Mouse (Mus musculus): ENCODE measurements around the gene Arhgap9. TPM values are rescaled to one million over a fixed set of nuclear protein-coding genes. Genes with fewer than 3 reads are reported as not detected.

Gene Arhgap9
- polyA plus RNA-seq, 1 experiment from 2014 or later = 4.4 TPM

DNA sequence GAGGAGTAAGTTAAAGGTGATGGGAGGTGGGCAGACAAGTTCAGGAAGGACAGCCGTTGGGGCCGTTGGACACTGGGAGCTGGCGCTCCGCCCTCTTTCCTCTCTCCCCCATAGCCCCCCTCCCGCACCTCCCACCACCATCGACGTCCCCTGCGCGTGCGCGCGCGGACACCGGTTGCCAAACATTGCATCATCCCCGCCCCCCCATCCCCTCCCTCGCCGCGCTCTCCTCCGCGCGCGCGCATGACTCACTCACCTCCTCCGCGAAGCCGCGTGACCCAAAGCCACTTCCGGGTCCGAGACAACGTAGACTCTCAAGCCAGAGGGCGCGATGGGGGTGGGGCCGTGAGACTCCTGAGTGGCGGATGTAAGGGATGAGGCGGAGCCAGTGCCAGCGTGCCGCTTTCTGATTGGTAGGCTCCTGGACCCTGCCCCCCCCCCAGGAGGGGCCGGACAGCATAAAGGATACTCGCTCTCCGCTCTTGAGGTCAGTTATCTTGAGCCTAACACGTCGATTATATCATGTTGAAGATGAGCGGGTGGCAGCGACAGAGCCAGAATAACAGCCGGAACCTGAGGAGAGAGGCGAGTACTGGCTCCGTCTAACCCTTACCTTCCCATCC is 31.3 kb upstream of the Arhgap9 start:
- ATAC-seq (replicated peaks; ENCODE audit: low FRiP score, low TSS enrichment, low read depth) (peak; percentile 89), DNase-seq (ENCODE audit: low spot score) (peak; percentile 99)
- Histone ChIP-seq H3K9ac (ENCODE audit: low read length) (peak overlapping the region; percentile 79), H3K36me3 (ENCODE audit: control insufficient read depth, insufficient read depth, low read length) (peaks cover 41% of the 10 kb centered on the region), H3K27me3 (replicated peaks; ENCODE audit: control insufficient read depth, insufficient read depth, low read length) (no peaks in the 10 kb centered on the region), H3K4me3 (ENCODE audit: low read depth, low read length) (peak overlapping the region; percentile 78), H3K4me1 (replicated peaks; ENCODE audit: control insufficient read depth, insufficient read depth, low read length) (peaks cover 41% of the 10 kb centered on the region), H3K4me2 (ENCODE audit: low read length) (peak overlapping the region; percentile 91), H3K9me3 (ENCODE audit: control insufficient read depth, low read length) (no peaks in the 10 kb centered on the region), H3K27ac (ENCODE audit: low read depth) (peak overlapping the region; percentile 97)
- WGBS = under 1% methylated on average over 46 of the region's 47 CpGs

DNA sequence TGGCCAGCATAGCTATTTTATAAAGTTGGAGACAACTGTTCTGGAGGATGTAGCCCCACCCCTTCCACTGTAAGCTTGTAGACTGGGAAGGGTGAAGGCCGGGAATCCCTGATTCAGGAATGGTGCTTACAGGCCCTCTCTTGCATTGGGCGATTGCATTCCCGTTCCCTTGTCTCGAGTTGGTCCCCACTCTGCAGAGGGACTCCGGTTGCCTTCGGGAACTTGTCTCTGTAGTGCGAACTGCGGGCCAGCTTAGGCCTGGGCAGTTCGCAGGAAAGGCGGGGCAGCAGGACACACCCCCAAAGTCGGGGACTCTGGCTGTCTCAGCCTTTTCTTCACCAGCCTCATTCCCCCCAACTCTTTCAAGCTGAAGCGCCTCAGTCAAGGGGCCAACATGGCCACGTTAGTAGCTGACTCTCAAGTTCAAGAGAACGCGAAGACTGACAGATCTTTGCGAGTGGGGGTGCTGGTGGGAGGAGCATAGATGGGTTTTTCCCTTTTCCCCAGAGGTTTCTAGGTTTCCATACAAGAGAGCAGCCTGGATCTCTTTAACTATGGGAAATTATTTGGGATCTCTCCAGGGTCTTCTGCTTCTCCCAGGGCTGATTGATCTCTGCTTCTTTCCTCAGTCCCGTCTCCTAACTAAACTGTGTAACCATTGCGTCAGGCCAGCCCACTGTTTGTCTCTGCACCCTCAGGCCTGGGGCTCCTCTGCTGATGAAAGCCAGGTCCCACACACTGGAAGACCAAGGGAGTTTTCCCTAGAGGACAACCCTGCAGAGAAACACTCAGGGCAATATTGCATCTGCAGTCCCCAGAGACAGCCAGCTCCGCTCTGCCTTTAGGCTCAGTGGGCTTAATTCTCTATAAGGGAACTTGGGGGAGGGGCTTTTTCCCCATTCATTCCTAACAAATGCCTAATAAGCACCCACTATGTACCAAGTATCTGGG is 30.6 kb upstream of the Arhgap9 start:
- DNase-seq (ENCODE audit: low spot score) (peak; percentile 89), ATAC-seq (replicated peaks; ENCODE audit: low FRiP score, low TSS enrichment, low read depth) (peak; percentile 50)
- peak overlapping the region; percentile 78 for H3K4me3 ChIP-seq (ENCODE audit: low read depth, low read length)
- H3K36me3 ChIP-seq (ENCODE audit: control insufficient read depth, insufficient read depth, low read length) = peaks cover 41% of the 10 kb centered on the region
- H3K9me3 ChIP-seq (ENCODE audit: control insufficient read depth, low read length) = no peaks in the 10 kb centered on the region
- WGBS = 2% methylated on average over 19 of the region's 19 CpGs
- H3K4me1 ChIP-seq (replicated peaks; ENCODE audit: control insufficient read depth, insufficient read depth, low read length) = peaks cover 38% of the 10 kb centered on the region
- peak overlapping the region; percentile 91 for H3K4me2 ChIP-seq (ENCODE audit: low read length)
- H3K27me3 ChIP-seq (replicated peaks; ENCODE audit: control insufficient read depth, insufficient read depth, low read length) = no peaks in the 10 kb centered on the region
- peak overlapping the region; percentile 97 for H3K27ac ChIP-seq (ENCODE audit: low read depth)
- peak overlapping the region; percentile 79 for H3K9ac ChIP-seq (ENCODE audit: low read length)

DNA sequence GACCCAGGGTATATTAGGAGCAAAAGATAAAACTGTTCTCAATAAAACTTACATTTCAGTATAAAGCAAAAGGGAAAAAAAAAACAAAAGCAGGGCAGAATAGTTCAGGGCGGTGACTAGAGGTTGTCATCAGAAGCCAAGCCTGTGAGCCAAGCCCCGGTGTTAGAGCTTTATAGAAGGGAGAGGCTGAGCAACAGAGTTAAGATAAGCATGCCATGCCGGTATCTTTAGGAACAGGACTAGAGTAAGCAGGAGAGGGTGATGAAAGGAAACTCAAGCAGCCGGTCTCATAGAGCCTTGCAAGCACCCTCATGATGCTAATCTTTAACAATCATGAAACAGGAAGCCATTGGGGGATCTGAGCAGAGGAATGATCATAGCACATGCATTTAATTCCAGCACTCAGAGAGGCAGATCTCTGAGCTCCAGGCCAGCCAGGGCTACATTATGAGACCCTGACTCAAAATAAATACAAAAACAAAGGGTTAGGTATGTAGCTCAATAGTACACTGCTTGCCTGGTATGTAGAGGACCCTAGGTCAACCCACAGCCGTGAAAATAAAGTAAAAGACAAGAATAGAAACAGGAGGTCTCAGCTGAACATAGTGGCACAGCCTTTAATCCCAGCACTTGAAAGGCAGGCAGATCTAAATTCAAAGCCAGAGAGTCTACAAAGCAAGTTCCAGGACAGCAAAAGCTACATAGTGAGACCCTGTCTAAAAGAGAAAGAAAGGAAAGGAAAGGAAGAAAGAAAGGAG is 29.7 kb upstream of the Arhgap9 start:
- H3K4me2 ChIP-seq (ENCODE audit: low read length) = peak overlapping the region; percentile 91
- peak overlapping the region; percentile 97 for H3K27ac ChIP-seq (ENCODE audit: low read depth)
- peaks cover 38% of the 10 kb centered on the region for H3K36me3 ChIP-seq (ENCODE audit: control insufficient read depth, insufficient read depth, low read length)
- DNase-seq (ENCODE audit: low spot score) (no peak), ATAC-seq (replicated peaks; ENCODE audit: low FRiP score, low TSS enrichment, low read depth) (no peak)
- H3K9ac ChIP-seq (ENCODE audit: low read length) = peak overlapping the region; percentile 79
- peaks cover 29% of the 10 kb centered on the region for H3K4me1 ChIP-seq (replicated peaks; ENCODE audit: control insufficient read depth, insufficient read depth, low read length)
- no peaks in the 10 kb centered on the region for H3K9me3 ChIP-seq (ENCODE audit: control insufficient read depth, low read length)
- H3K27me3 ChIP-seq (replicated peaks; ENCODE audit: control insufficient read depth, insufficient read depth, low read length) = no peaks in the 10 kb centered on the region
- H3K4me3 ChIP-seq (ENCODE audit: low read depth, low read length) = peak overlapping the region; percentile 78
- 38% methylated on average over 5 of the region's 5 CpGs for WGBS

DNA sequence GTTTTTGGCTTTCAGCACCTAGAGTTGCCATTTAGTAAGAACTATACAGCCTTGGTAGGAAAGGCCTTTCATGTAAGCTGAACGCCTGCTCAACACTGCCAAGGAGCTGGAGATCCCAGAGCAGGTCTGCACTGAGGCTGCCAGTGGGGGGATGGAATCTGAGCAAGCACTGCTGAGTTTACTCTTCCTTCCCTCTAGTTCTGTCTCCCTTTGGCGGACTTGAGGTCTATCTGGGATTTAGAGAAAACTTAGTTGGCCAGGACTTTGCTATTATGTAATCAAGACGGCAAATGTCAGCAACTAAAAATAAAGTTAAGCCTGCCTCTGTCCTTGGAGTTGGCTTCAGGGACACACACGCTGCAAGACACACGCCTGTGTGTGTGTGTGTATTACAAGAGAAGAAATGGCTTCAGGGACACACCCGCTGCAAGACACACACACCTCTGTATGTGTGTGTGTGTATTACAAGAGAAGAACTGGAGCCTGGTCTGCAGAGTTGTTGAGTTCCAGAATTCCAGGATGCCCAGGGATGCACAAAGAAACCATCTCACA is 28.7 kb upstream of the Arhgap9 start:
- H3K9ac ChIP-seq (ENCODE audit: low read length) = no peak overlapping the region
- DNase-seq (ENCODE audit: low spot score) (no peak), ATAC-seq (replicated peaks; ENCODE audit: low FRiP score, low TSS enrichment, low read depth) (no peak)
- no peak overlapping the region for H3K4me3 ChIP-seq (ENCODE audit: low read depth, low read length)
- 82% methylated on average over 6 of the region's 6 CpGs for WGBS
- no peaks in the 10 kb centered on the region for H3K9me3 ChIP-seq (ENCODE audit: control insufficient read depth, low read length)
- H3K27me3 ChIP-seq (replicated peaks; ENCODE audit: control insufficient read depth, insufficient read depth, low read length) = no peaks in the 10 kb centered on the region
- H3K4me2 ChIP-seq (ENCODE audit: low read length) = no peak overlapping the region
- peaks cover 47% of the 10 kb centered on the region for H3K36me3 ChIP-seq (ENCODE audit: control insufficient read depth, insufficient read depth, low read length)
- H3K4me1 ChIP-seq (replicated peaks; ENCODE audit: control insufficient read depth, insufficient read depth, low read length) = peaks cover 21% of the 10 kb centered on the region
- no peak overlapping the region for H3K27ac ChIP-seq (ENCODE audit: low read depth)

DNA sequence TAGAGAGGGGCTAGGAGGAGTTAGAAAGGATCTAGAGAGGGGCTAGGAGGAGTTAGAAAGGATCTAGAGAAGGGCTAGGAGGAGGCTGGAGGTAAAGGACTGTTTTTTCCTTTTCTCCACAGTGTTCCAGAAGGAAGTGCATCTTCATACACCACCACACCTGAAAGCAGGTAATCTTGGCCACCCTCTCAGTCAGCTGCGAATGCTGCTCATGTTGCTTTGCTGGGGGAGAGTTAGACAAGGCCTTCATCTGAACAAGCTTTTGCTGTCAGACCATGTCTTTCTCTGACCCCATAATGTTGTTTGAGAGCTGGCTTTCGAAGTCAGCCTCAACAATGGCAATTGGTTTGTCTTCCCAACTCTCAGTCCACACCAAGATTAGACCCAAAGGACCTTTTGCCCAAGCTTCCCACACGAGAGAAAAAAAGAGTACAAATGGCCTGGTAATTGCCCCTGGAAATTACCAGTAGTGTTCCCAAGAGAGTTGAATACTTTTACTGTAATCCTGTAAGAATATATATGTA is 28.1 kb upstream of the Arhgap9 start:
- Histone ChIP-seq H3K36me3 (ENCODE audit: control insufficient read depth, insufficient read depth, low read length) (peaks cover 53% of the 10 kb centered on the region), H3K4me1 (replicated peaks; ENCODE audit: control insufficient read depth, insufficient read depth, low read length) (peaks cover 21% of the 10 kb centered on the region), H3K27ac (ENCODE audit: low read depth) (no peak overlapping the region), H3K9me3 (ENCODE audit: control insufficient read depth, low read length) (no peaks in the 10 kb centered on the region), H3K4me2 (ENCODE audit: low read length) (no peak overlapping the region), H3K4me3 (ENCODE audit: low read depth, low read length) (no peak overlapping the region), H3K27me3 (replicated peaks; ENCODE audit: control insufficient read depth, insufficient read depth, low read length) (no peaks in the 10 kb centered on the region), H3K9ac (ENCODE audit: low read length) (no peak overlapping the region)
- WGBS = 83% methylated on average over 3 of the region's 3 CpGs
- DNase-seq (ENCODE audit: low spot score) (no peak), ATAC-seq (replicated peaks; ENCODE audit: low FRiP score, low TSS enrichment, low read depth) (no peak)

DNA sequence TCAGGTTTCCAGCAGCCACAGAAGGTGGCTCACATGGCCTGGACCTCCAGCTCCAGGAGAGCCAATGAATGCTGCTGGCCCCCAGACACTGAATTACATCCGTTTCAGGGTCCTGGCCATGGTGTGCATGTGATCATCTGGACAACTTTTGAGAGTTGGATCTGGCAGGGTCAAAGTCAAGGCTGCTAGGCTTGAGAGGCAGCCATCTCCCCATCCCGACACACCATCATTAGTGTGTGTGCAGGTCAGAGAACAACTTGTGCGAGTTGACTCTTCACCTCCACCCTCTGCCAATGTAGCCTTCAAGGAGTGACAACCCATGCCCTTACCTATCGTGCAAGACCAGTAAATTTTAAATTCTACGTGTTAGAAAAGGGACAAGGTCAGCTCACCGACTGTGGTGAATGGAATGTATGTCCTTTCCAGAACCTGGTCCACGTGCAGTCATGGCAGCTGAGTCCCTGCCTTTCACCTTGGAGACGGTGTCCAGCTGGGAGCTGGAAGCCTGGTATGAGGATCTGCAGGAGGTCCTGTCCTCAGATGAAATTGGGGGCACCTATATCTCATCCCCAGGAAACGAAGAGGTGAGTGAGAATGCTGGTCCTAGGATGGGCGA is 26.8 kb upstream of the Arhgap9 start:
- Histone ChIP-seq H3K4me3 (ENCODE audit: low read depth, low read length) (no peak overlapping the region), H3K27ac (ENCODE audit: low read depth) (no peak overlapping the region), H3K9me3 (ENCODE audit: control insufficient read depth, low read length) (no peaks in the 10 kb centered on the region), H3K4me1 (replicated peaks; ENCODE audit: control insufficient read depth, insufficient read depth, low read length) (peaks cover 16% of the 10 kb centered on the region), H3K36me3 (ENCODE audit: control insufficient read depth, insufficient read depth, low read length) (peaks cover 66% of the 10 kb centered on the region), H3K9ac (ENCODE audit: low read length) (no peak overlapping the region), H3K27me3 (replicated peaks; ENCODE audit: control insufficient read depth, insufficient read depth, low read length) (no peaks in the 10 kb centered on the region), H3K4me2 (ENCODE audit: low read length) (no peak overlapping the region)
- ATAC-seq (replicated peaks; ENCODE audit: low FRiP score, low TSS enrichment, low read depth) (no peak), DNase-seq (ENCODE audit: low spot score) (no peak)
- WGBS = 88% methylated on average over 10 of the region's 10 CpGs

DNA sequence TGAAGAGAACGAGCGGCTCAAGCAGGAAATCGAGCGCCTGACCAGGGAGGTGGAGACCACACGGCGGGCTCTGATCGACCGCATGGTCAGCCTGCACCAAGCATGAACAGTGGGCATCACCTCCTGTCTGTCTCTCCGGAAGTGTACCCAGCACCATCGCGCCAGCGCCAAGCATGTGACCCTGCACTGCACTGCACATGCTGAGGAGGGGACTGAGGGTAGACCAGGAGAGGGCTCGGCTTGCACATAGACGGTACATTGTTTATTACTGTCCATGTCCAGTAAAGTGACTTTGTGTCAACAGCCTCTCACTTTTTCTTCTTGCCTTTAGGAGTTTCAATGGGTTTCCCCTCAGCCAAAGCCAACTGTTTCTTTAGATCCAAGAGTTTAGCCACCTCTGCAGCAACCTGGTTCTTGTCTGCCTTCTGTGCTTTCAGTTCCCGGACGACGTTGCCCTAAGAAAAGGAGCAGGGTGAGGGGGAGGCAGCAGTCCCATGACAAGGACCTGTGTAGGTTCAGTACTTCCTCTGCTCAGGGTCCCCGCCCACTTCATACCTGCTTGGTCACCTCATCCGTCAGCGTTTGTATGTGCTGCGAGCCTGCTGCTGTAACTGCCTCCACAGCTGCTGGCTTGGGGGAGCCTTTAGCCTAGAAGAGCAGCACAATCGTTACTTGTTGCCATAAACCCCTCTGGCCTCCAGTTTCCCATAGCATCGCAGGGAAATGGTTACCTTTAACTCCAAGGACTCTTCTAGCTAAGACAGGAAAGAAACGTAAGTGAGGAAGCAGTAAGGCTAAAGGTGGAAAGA is 25.6 kb upstream of the Arhgap9 start:
- H3K36me3 ChIP-seq (ENCODE audit: control insufficient read depth, insufficient read depth, low read length) = peaks cover 78% of the 10 kb centered on the region
- H3K27ac ChIP-seq (ENCODE audit: low read depth) = no peak overlapping the region
- H3K9ac ChIP-seq (ENCODE audit: low read length) = no peak overlapping the region
- 89% methylated on average over 24 of the region's 24 CpGs for WGBS
- H3K4me2 ChIP-seq (ENCODE audit: low read length) = no peak overlapping the region
- no peaks in the 10 kb centered on the region for H3K27me3 ChIP-seq (replicated peaks; ENCODE audit: control insufficient read depth, insufficient read depth, low read length)
- no peak overlapping the region for H3K4me3 ChIP-seq (ENCODE audit: low read depth, low read length)
- H3K4me1 ChIP-seq (replicated peaks; ENCODE audit: control insufficient read depth, insufficient read depth, low read length) = peaks cover 16% of the 10 kb centered on the region
- no peak for ATAC-seq (replicated peaks; ENCODE audit: low FRiP score, low TSS enrichment, low read depth)
- DNase-seq (ENCODE audit: low spot score) = no peak
- H3K9me3 ChIP-seq (ENCODE audit: control insufficient read depth, low read length) = no peaks in the 10 kb centered on the region

Data from intestine, embryonic 14.5 days (tissue).